Mouse (Mus musculus) cerebellum, adult 2 months (tissue): Measurements from ENCODE around the gene Slc51b.

Experiments used
- CTCF ChIP-seq: fragments of 200-500 bp; IDR thresholded peaks from 2 replicates; pipeline ENCODE4 v1.5.1; 2011; ENCODE audit warnings: low read depth, mild to moderate bottlenecking, control low read depth, low read length, moderate library complexity, borderline replicate concordance; ENCODE audit not compliant: insufficient read depth
- POLR2A ChIP-seq: fragments of 200-500 bp; IDR thresholded peaks from 2 replicates; pipeline ENCODE4 v1.6.1; 2011; ENCODE audit warnings: low read length, control low read depth, borderline replicate concordance; ENCODE audit not compliant: insufficient read depth

DNA sequence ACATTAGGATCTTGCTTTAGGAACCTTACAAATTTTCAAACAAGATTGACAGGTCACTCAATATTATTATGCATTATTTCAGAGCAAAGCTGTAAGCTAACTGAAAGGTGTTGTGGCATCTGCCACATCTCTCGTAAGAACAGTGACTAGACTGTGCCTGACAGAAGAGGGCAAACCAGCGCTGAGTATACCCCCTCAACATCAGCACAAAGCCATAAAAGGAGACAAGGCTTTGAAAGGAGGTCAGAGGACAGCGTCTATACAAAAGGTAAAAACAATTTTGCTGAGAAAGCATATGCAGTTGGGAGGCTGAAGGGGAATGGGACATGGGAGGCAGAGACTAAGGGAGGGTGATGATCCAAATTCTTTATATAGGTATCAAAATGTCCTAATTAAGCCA lies 37.4 kb upstream of the Slc51b start:
- TF ChIP-seq CTCF (no peak), POLR2A (no peak)
